Mouse (Mus musculus): ENCODE results near the gene Ppp2r3a. TPM values are rescaled to one million over a fixed set of nuclear protein-coding genes. Genes with fewer than 3 reads are reported as not detected.

Gene Ppp2r3a
- polyA plus RNA-seq (2011; ENCODE audit: insufficient read length, low read depth, missing spikeins): 20.8 and 25.4 TPM in 2 replicates

DNA sequence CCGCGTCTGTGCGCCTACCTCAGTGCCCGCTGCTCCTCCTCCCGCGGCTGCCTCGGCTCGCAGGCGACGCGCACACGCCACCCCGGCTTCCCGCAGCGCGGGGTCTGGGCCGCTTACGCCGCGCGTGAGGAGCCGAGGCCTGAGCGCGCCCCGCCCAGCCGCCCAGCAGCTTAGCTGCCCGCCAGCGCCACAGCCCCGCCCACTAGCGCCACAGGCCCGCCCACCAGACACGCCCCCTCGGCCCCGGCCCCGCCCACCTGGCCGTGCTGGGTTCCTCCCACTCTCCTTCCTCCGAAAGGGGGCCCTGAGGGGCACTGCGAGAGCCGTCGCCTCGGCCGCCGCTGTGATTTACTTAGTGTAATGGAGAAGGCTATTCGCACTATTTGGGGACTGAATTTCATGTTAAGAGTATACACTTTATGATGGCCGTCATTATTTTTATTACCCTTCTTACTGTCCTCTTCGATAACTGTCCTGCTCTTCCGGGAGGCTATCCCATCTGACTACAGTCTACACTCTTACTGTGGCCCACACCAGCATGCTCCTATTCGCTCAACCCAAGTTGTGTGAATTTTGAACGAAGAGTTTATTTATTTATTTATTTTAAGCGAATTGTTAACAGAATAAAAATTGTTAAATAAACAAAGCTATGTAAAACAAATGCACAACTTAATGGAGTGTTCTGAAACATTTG lies at the start of gene Ppp2r3a:
Gene Ppp2r3a, minus strand, starts transcription at position 152 of the 694 bp plus-strand sequence.
- Histone ChIP-seq H3K4me1 (ENCODE audit: control insufficient read depth, insufficient read depth, low read length) (peaks cover 3% of the 10 kb centered on the region), H3K27ac (ENCODE audit: insufficient read depth, low read length) (peak within 1 kb of the TSS; percentile 88), H3K4me3 (ENCODE audit: insufficient read depth, low read length) (peak within 1 kb of the TSS; percentile 72)
- TF ChIP-seq POLR2A (IDR thresholded peaks at IDR 0.05; ENCODE audit: low read depth, low read length) (peak; percentile 77), CTCF (IDR thresholded peaks at IDR 0.05; ENCODE audit: borderline replicate concordance, insufficient read depth, low read length) (no peak)

DNA sequence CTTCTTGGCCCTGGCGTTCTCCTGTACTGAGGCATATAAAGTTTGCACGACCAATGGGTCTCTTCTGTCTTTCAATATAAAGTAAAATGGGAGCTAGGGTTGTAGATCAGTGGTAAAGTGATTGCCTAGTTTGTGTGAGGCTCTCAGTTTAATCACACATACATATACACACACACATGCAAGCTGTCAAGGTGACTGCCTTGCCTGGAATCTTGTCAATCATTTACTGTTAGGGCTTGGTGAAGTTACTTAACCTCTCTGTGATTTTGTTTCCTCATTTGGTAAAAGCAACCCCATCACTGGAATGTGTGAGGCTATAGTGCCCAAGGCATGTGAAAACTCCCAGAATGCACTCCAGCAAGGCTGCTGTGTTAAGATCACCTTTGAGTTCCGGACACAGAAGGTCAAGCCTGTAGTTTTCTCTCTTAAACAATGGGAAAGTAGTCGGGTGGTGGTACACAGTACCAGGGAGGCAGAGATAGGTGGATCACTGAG lies 48.9 kb upstream of the Ppp2r3a start:
- TF ChIP-seq POLR2A (IDR thresholded peaks at IDR 0.05; ENCODE audit: low read depth, low read length) (no peak), CTCF (IDR thresholded peaks at IDR 0.05; ENCODE audit: borderline replicate concordance, insufficient read depth, low read length) (no peak)
- no peaks in the 10 kb centered on the region for H3K4me1 ChIP-seq (ENCODE audit: control insufficient read depth, insufficient read depth, low read length)
- no peak overlapping the region for H3K27ac ChIP-seq (ENCODE audit: insufficient read depth, low read length)
- no peak overlapping the region for H3K4me3 ChIP-seq (ENCODE audit: insufficient read depth, low read length)

DNA sequence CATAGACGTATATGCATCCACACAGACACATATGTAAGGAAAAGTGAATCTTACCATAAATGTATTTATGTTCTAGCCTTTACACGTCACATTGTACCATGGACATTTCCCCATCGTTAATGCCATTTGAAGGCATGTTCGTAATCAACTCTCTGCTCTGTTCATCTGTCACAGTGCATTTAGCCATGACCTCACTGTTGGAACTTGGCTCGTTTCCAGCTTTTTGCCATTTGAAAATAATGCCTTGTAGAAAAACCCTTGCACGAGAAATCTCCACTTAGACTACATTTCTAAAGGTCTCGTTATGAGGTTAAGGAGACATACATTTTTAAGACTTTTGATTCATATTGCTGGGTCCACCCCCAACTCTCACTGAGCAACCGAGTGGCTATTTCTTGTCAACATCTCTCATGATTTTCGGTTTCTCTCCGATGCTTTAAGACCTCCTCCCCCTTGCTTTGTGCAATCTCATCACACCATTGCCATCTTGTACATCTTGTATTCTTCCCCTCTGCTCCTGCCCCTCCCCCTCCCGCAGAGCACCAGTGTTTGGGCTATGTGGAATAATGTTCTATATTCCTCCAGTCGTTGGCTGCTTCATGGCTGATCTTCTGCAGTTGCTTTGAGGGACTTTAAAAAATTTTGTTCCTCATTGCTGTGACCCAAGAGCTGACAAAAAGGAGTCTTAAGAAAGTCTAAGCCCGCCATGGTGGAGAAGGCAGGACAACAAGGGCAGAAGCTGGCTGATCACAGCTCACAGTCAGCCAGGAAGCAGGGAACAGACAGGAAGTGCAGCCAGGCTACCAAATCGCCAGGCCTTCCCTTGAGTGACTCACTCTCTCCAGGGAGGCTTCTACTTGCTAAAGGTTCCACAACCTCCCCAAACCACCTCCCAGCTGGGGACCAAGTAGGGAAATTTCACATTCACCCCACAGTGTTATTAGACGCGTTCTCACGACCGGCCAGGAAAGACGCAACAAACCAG lies 40.4 kb upstream of the Ppp2r3a start:
- Histone ChIP-seq H3K27ac (ENCODE audit: insufficient read depth, low read length) (no peak overlapping the region), H3K4me1 (ENCODE audit: control insufficient read depth, insufficient read depth, low read length) (no peaks in the 10 kb centered on the region), H3K4me3 (ENCODE audit: insufficient read depth, low read length) (no peak overlapping the region)
- TF ChIP-seq POLR2A (IDR thresholded peaks at IDR 0.05; ENCODE audit: low read depth, low read length): no peak
- TF ChIP-seq CTCF (IDR thresholded peaks at IDR 0.05; ENCODE audit: borderline replicate concordance, insufficient read depth, low read length): no peak

DNA sequence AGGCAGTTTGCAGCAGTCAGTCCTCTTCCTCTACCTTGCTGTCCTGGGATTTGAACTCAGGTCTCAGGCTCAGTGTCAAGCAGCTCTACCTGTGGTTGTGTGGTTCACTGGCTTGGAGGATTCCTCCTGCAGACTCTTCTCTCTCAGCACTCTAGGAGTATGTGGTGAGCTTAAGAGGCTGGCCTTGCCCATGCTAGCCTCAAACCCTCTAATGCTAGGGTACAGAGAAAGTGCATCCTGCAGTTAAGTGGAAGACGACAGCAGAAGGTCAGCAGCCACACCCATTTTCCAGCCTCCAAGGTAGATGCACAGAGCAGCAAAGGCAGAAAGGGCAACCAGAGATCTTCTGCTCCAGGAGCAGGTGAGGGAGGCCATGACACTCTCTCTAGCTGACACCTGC lies 39.3 kb upstream of the Ppp2r3a start:
- Histone ChIP-seq H3K27ac (ENCODE audit: insufficient read depth, low read length) (no peak overlapping the region), H3K4me1 (ENCODE audit: control insufficient read depth, insufficient read depth, low read length) (no peaks in the 10 kb centered on the region), H3K4me3 (ENCODE audit: insufficient read depth, low read length) (no peak overlapping the region)
- TF ChIP-seq CTCF (IDR thresholded peaks at IDR 0.05; ENCODE audit: borderline replicate concordance, insufficient read depth, low read length): no peak
- TF ChIP-seq POLR2A (IDR thresholded peaks at IDR 0.05; ENCODE audit: low read depth, low read length): no peak

DNA sequence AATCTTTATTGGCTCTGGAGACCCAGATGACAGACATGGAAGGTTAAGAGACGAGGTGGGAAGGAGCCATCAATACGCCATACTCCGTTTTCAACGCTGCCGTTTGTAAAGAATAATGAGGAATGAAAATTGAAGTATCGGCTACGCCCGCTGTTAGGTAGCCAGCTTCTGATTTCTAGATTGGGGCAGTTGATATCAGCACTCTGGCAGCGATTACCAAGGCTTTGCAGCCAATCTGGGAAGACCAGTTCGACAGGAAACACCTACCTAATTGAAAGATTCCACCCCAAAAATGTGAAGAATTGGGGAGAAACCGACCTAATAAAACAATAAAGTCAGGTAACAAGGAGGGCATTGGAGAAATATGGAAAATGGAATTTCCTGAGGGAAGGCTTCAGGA lies 38.2 kb upstream of the Ppp2r3a start:
- TF ChIP-seq POLR2A (IDR thresholded peaks at IDR 0.05; ENCODE audit: low read depth, low read length) (no peak), CTCF (IDR thresholded peaks at IDR 0.05; ENCODE audit: borderline replicate concordance, insufficient read depth, low read length) (no peak)
- Histone ChIP-seq H3K4me1 (ENCODE audit: control insufficient read depth, insufficient read depth, low read length) (no peaks in the 10 kb centered on the region), H3K4me3 (ENCODE audit: insufficient read depth, low read length) (no peak overlapping the region), H3K27ac (ENCODE audit: insufficient read depth, low read length) (no peak overlapping the region)

DNA sequence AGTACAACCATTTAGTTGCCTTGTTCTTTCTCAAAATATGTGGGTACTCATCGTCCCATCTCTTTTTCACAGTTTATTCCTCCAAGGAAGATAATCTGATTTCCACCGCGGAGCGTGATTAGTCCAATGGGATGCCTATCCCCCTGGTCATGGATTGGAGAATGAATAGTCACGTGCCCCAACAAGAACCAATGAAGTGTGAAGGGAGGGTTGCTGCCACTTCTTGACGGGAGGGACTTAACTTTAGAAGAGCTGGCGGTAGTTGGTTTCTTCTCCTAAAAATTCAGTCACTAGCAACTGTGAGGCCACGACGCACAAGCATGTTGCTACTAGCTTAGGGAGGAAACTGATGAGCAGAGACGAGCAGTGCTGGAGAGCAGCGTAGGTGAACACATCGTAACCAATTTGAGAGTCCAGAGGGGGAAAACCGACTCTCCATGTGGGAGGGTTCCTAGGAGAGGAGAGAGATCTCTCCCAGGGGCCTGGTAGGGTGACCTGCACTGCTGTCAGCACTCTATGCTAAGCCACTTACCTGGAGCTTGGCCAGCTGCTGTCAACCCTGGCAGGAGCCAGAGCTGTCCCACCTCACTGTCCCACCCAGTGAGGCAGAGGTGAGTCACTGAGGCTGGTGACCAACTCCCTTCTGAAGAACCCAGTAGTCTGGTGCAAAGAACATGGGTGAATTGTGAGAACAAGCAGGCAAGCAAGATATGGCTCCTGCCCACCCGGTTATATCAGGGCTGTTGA lies 37.5 kb upstream of the Ppp2r3a start:
- no peak overlapping the region for H3K4me3 ChIP-seq (ENCODE audit: insufficient read depth, low read length)
- TF ChIP-seq POLR2A (IDR thresholded peaks at IDR 0.05; ENCODE audit: low read depth, low read length) (no peak), CTCF (IDR thresholded peaks at IDR 0.05; ENCODE audit: borderline replicate concordance, insufficient read depth, low read length) (no peak)
- no peak overlapping the region for H3K27ac ChIP-seq (ENCODE audit: insufficient read depth, low read length)
- H3K4me1 ChIP-seq (ENCODE audit: control insufficient read depth, insufficient read depth, low read length): no peaks in the 10 kb centered on the region

DNA sequence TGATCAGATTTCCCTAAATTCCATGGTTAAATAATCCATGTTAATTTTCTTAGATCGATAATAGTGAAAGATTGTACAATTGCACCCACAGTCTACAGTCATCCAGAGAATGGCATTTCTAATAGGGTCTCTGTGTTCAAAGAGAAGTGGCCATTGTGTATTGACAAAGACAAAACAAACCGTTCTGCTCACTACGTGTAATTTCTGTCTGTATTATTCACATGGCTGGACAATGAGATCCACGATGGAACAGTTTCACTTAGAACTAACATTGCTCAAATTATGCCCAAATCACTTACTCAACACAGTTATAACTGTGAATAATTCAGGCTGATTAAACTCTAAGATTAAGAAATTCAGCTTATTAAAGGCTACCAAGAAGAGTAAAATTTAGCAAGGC lies 35.2 kb upstream of the Ppp2r3a start:
- H3K4me3 ChIP-seq (ENCODE audit: insufficient read depth, low read length): no peak overlapping the region
- no peak for TF ChIP-seq POLR2A (IDR thresholded peaks at IDR 0.05; ENCODE audit: low read depth, low read length)
- TF ChIP-seq CTCF (IDR thresholded peaks at IDR 0.05; ENCODE audit: borderline replicate concordance, insufficient read depth, low read length): no peak
- no peak overlapping the region for H3K27ac ChIP-seq (ENCODE audit: insufficient read depth, low read length)
- no peaks in the 10 kb centered on the region for H3K4me1 ChIP-seq (ENCODE audit: control insufficient read depth, insufficient read depth, low read length)

DNA sequence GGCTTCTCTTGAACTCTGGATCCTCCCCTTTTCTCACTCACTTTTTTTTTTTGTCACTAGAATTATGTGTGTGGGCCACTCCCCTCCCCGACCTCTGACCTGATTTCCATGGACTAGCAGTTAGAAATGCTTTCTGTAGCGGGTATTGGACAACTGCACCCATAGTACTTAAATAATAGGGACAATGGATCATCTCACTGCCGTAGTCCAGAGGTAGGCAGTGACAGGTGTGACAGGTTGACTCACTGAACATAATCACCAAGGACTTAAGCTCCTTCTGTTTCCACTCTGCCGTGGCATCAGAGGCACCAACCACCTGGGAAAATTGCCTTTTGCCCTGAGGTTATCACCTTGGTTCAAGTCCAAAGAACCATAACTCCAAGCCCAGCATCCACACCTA lies 32.5 kb upstream of the Ppp2r3a start:
- Histone ChIP-seq H3K4me1 (ENCODE audit: control insufficient read depth, insufficient read depth, low read length) (no peaks in the 10 kb centered on the region), H3K4me3 (ENCODE audit: insufficient read depth, low read length) (no peak overlapping the region), H3K27ac (ENCODE audit: insufficient read depth, low read length) (no peak overlapping the region)
- TF ChIP-seq CTCF (IDR thresholded peaks at IDR 0.05; ENCODE audit: borderline replicate concordance, insufficient read depth, low read length): no peak
- no peak for TF ChIP-seq POLR2A (IDR thresholded peaks at IDR 0.05; ENCODE audit: low read depth, low read length)

DNA sequence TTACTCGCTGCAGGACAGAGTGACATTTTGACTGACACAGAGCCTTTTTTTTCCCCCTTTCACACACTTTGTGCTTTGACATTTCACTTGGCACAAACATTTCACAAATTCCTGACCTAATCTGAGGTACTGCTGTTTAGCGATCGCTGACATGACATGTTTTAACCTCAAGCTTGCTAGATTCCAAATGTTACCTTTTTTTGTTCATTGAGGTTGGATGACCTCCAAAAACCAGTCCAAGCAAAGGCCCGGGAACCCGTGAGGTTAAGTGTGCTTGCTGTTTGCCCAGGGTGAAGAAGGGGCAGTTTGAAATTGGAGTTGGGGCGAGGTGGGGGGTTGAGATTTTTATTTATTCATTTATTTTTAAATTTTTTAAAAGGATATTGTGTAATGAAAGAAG lies 31.1 kb upstream of the Ppp2r3a start:
- Histone ChIP-seq H3K4me3 (ENCODE audit: insufficient read depth, low read length) (no peak overlapping the region), H3K27ac (ENCODE audit: insufficient read depth, low read length) (no peak overlapping the region), H3K4me1 (ENCODE audit: control insufficient read depth, insufficient read depth, low read length) (no peaks in the 10 kb centered on the region)
- TF ChIP-seq CTCF (IDR thresholded peaks at IDR 0.05; ENCODE audit: borderline replicate concordance, insufficient read depth, low read length) (no peak), POLR2A (IDR thresholded peaks at IDR 0.05; ENCODE audit: low read depth, low read length) (no peak)

All from embryonic fibroblast, embryonic 13.5 days (primary cell).